Mouse (Mus musculus) embryonic facial prominence, embryonic 11.5 days (tissue): Measurements from ENCODE around the gene Cbr4. TPM values are rescaled to one million over a fixed set of nuclear protein-coding genes. Genes with fewer than 3 reads are reported as not detected.
A peak's percentile ranks its signal among the peaks of the same experiment; 100 is the strongest.

ENCODE experiments used
- ATAC-seq: fragments of 200-750 bp; cut with Nextera tagmentation; replicated peaks from 2 replicates; pipeline ENCODE4 v1.8.0; 2017; ENCODE audit warnings: low read depth; ENCODE audit not compliant: insufficient number of reproducible peaks, low FRiP score, low TSS enrichment
- DNase-seq: peaks from one replicate; pipeline ENCODE4 v3.0.0-alpha.2; 2015; ENCODE audit warnings: low spot score
- H3K27ac ChIP-seq: fragments of 300-500 bp; sonication (generic); replicated peaks from 2 replicates; pipeline ENCODE4 v1.5.1; 2014; ENCODE audit warnings: mild to moderate bottlenecking, low read depth, low read length, control low read depth
- H3K27me3 ChIP-seq: fragments of 300-500 bp; sonication (generic); 2 replicates; pipeline ENCODE4 v1.6.1; 2014; ENCODE audit warnings: mild to moderate bottlenecking, low read length, moderate library complexity, mixed read lengths; ENCODE audit not compliant: control insufficient read depth, insufficient read depth
- H3K36me3 ChIP-seq: fragments of 300-500 bp; sonication (generic); replicated peaks from 2 replicates; pipeline ENCODE4 v1.6.1; 2014; ENCODE audit warnings: low read depth, mild to moderate bottlenecking, low read length, moderate library complexity, mixed read lengths; ENCODE audit not compliant: control insufficient read depth, insufficient read depth
- H3K4me1 ChIP-seq: fragments of 300-500 bp; sonication (generic); 2 replicates; pipeline ENCODE4 v1.6.1; 2014; ENCODE audit warnings: low read length, mixed read lengths; ENCODE audit not compliant: control insufficient read depth, insufficient read depth
- H3K4me2 ChIP-seq: fragments of 300-500 bp; sonication (generic); 2 replicates; pipeline ENCODE4 v1.6.1; 2014; ENCODE audit warnings: low read depth, mild to moderate bottlenecking, control low read depth, low read length, moderate library complexity
- H3K4me3 ChIP-seq: fragments of 300-500 bp; sonication (generic); 2 replicates; pipeline ENCODE4 v1.5.1; 2014; ENCODE audit warnings: low read depth, low read length, control low read depth
- H3K9ac ChIP-seq: fragments of 300-500 bp; sonication (generic); replicated peaks from 2 replicates; pipeline ENCODE4 v1.6.1; 2014; ENCODE audit warnings: mild to moderate bottlenecking, control low read depth, low read length
- H3K9me3 ChIP-seq: fragments of 300-500 bp; sonication (generic); replicated peaks from 2 replicates; pipeline ENCODE4 v1.6.1; 2016; ENCODE audit warnings: mild to moderate bottlenecking, low read length, inconsistent platforms, mixed read lengths; ENCODE audit not compliant: control insufficient read depth
- WGBS: fragments of 180-500 bp; shearing (Covaris S2); extraction: QIAGEN DNeasy Blood & Tissue Kit; methylation state at CpG from one replicate; pipeline ENCODE4 v1.1.7; 2014; 5-methylcytosine and 5-hydroxymethylcytosine counted together
- polyA plus RNA-seq: library from polyadenylated mRNA; unstranded; fragments of >200 nt; fragmentation: Nextera tagmentation; extraction: Ambion mirVana; gene quantifications from 2 replicates; pipeline ENCODE4 v1.2.1, GENCODE M21; 2014

Gene Cbr4
- polyA plus RNA-seq = 34.3 and 35.1 TPM in 2 replicates

- Histone ChIP-seq H3K4me1 (no peaks in the 10 kb centered on the region), H3K9me3 (no peaks in the 10 kb centered on the region), H3K27me3 (no peaks in the 10 kb centered on the region), H3K27ac (peak within 1 kb of the TSS; percentile 58; the same call in 1 of the 2 replicates), H3K4me3 (peak within 1 kb of the TSS; percentile 72), H3K9ac (peak within 1 kb of the TSS; percentile 76), H3K4me2 (peak within 1 kb of the TSS; percentile 75), H3K36me3 (no peaks in the 10 kb centered on the region)
- DNase-seq = peak; percentile 99
- ATAC-seq = peak; percentile 87
- under 1% methylated on average over 29 of the region's 29 CpGs for WGBS
These were observed at the start of gene Cbr4 for GRCm38 (mm10) chr8:61487597-61488156. TSS of gene Cbr4 (plus strand) at chr8:61487734.

GRCm38 (mm10) chr8:61442988-61443387 is 44.5 kb upstream of the Cbr4 start:
- 89% methylated on average over 3 of the region's 3 CpGs for WGBS
- ATAC-seq (no peak), DNase-seq (no peak)
- Histone ChIP-seq H3K27me3 (no peaks in the 10 kb centered on the region), H3K4me2 (no peak overlapping the region), H3K9ac (no peak overlapping the region), H3K9me3 (no peaks in the 10 kb centered on the region), H3K4me3 (no peak overlapping the region), H3K4me1 (no peaks in the 10 kb centered on the region), H3K36me3 (no peaks in the 10 kb centered on the region), H3K27ac (no peak overlapping the region)

GRCm38 (mm10) chr8:61444358-61444757 is 43.2 kb upstream of the Cbr4 start:
- no peaks in the 10 kb centered on the region for H3K27me3 ChIP-seq
- DNase-seq (no peak), ATAC-seq (no peak; the same call in 1 of the 2 replicates)
- no peaks in the 10 kb centered on the region for H3K9me3 ChIP-seq
- no peak overlapping the region for H3K4me2 ChIP-seq
- 51% methylated on average over 3 of the region's 3 CpGs for WGBS
- no peak overlapping the region for H3K27ac ChIP-seq
- H3K4me3 ChIP-seq = no peak overlapping the region
- H3K9ac ChIP-seq = no peak overlapping the region
- H3K36me3 ChIP-seq = no peaks in the 10 kb centered on the region
- no peaks in the 10 kb centered on the region for H3K4me1 ChIP-seq

- Histone ChIP-seq H3K27ac (no peak overlapping the region), H3K9ac (no peak overlapping the region), H3K4me2 (no peak overlapping the region), H3K9me3 (no peaks in the 10 kb centered on the region), H3K27me3 (no peaks in the 10 kb centered on the region), H3K4me3 (no peak overlapping the region), H3K4me1 (no peaks in the 10 kb centered on the region), H3K36me3 (no peaks in the 10 kb centered on the region)
- WGBS = 55% methylated on average over 15 of the region's 15 CpGs
- no peak for DNase-seq
- ATAC-seq = no peak
These were observed 41.2 kb upstream of the Cbr4 start for GRCm38 (mm10) chr8:61446329-61446728.

GRCm38 (mm10) chr8:61448100-61448499 is 39.4 kb upstream of the Cbr4 start:
- Histone ChIP-seq H3K9ac (no peak overlapping the region), H3K4me2 (no peak overlapping the region), H3K27me3 (no peaks in the 10 kb centered on the region), H3K4me3 (no peak overlapping the region), H3K9me3 (no peaks in the 10 kb centered on the region), H3K4me1 (no peaks in the 10 kb centered on the region), H3K36me3 (no peaks in the 10 kb centered on the region), H3K27ac (no peak overlapping the region)
- 65% methylated on average over 2 of the region's 2 CpGs for WGBS
- no peak for DNase-seq
- no peak for ATAC-seq

- ATAC-seq (no peak), DNase-seq (no peak)
- Histone ChIP-seq H3K27me3 (no peaks in the 10 kb centered on the region), H3K9ac (no peak overlapping the region), H3K4me2 (no peak overlapping the region), H3K4me3 (no peak overlapping the region), H3K4me1 (no peaks in the 10 kb centered on the region), H3K27ac (no peak overlapping the region), H3K9me3 (no peaks in the 10 kb centered on the region), H3K36me3 (no peaks in the 10 kb centered on the region)
- 68% methylated on average over 5 of the region's 5 CpGs for WGBS
These were observed 38.7 kb upstream of the Cbr4 start for GRCm38 (mm10) chr8:61448881-61449280.

GRCm38 (mm10) chr8:61450916-61451575 is 36.5 kb upstream of the Cbr4 start:
- ATAC-seq (no peak), DNase-seq (no peak)
- no peak overlapping the region for H3K4me2 ChIP-seq
- H3K36me3 ChIP-seq = no peaks in the 10 kb centered on the region
- no peak overlapping the region for H3K9ac ChIP-seq
- WGBS = 89% methylated on average over 9 of the region's 9 CpGs
- H3K27me3 ChIP-seq = no peaks in the 10 kb centered on the region
- H3K4me1 ChIP-seq = no peaks in the 10 kb centered on the region
- H3K27ac ChIP-seq = no peak overlapping the region
- no peak overlapping the region for H3K4me3 ChIP-seq
- H3K9me3 ChIP-seq = no peaks in the 10 kb centered on the region

- H3K36me3 ChIP-seq = no peaks in the 10 kb centered on the region
- no peaks in the 10 kb centered on the region for H3K4me1 ChIP-seq
- no peak overlapping the region for H3K27ac ChIP-seq
- H3K9ac ChIP-seq = no peak overlapping the region
- H3K4me3 ChIP-seq = no peak overlapping the region
- ATAC-seq (no peak), DNase-seq (no peak)
- H3K27me3 ChIP-seq = no peaks in the 10 kb centered on the region
- 81% methylated on average over 8 of the region's 8 CpGs for WGBS
- no peaks in the 10 kb centered on the region for H3K9me3 ChIP-seq
- H3K4me2 ChIP-seq = no peak overlapping the region
These were observed 35.7 kb upstream of the Cbr4 start for GRCm38 (mm10) chr8:61451721-61452337.
